Mouse (Mus musculus): ENCODE results near the gene Clns1a.
A peak's percentile ranks its signal among the peaks of the same experiment; 100 is the strongest.

Clns1a gene

GRCm38 (mm10) chr7:97696506-97697254, at the start of gene Clns1a:
Gene Clns1a (plus strand): TSS chr7:97696634.
- DNase-seq (ENCODE audit: low read depth, low spot score): peak; percentile 94

GRCm38 (mm10) chr7:97647656-97648055, 48.8 kb upstream of the Clns1a start:
- peak; percentile 80 for DNase-seq (ENCODE audit: low read depth, low spot score)

- no peak for DNase-seq (ENCODE audit: low read depth, low spot score)
These were observed 45.7 kb upstream of the Clns1a start for GRCm38 (mm10) chr7:97650729-97651128.

GRCm38 (mm10) chr7:97656144-97656543, 40.3 kb upstream of the Clns1a start:
- no peak for DNase-seq (ENCODE audit: low read depth, low spot score)

GRCm38 (mm10) chr7:97661634-97662033, 34.8 kb upstream of the Clns1a start:
- DNase-seq (ENCODE audit: low read depth, low spot score): no peak

GRCm38 (mm10) chr7:97679239-97679638, 17.2 kb upstream of the Clns1a start:
- DNase-seq (ENCODE audit: low read depth, low spot score): no peak

GRCm38 (mm10) chr7:97687831-97688230, 8.6 kb upstream of the Clns1a start:
- DNase-seq (ENCODE audit: low read depth, low spot score): no peak

GRCm38 (mm10) chr7:97695441-97695840, 993 bp upstream of the Clns1a start:
- DNase-seq (ENCODE audit: low read depth, low spot score): no peak

GRCm38 (mm10) chr7:97696133-97696505, 315 bp upstream of the Clns1a start:
- peak; percentile 48 for DNase-seq (ENCODE audit: low read depth, low spot score)

- no peak for DNase-seq (ENCODE audit: low read depth, low spot score)
These were observed 3.7 kb downstream of the Clns1a start for GRCm38 (mm10) chr7:97700173-97700572.

- no peak for DNase-seq (ENCODE audit: low read depth, low spot score)
These were observed 4.7 kb downstream of the Clns1a start for GRCm38 (mm10) chr7:97701106-97701505.

GRCm38 (mm10) chr7:97707123-97707522, 10.7 kb downstream of the Clns1a start:
- DNase-seq (ENCODE audit: low read depth, low spot score): no peak

- no peak for DNase-seq (ENCODE audit: low read depth, low spot score)
These were observed 11.4 kb downstream of the Clns1a start for GRCm38 (mm10) chr7:97707809-97708208.

GRCm38 (mm10) chr7:97709204-97709603, 12.8 kb downstream of the Clns1a start:
- DNase-seq (ENCODE audit: low read depth, low spot score): peak; percentile 26

- DNase-seq (ENCODE audit: low read depth, low spot score): no peak
These were observed 18.2 kb downstream of the Clns1a start for GRCm38 (mm10) chr7:97714651-97715050.

- no peak for DNase-seq (ENCODE audit: low read depth, low spot score)
These were observed 20.9 kb downstream of the Clns1a start for GRCm38 (mm10) chr7:97717326-97717725.

GRCm38 (mm10) chr7:97719078-97719477, 22.6 kb downstream of the Clns1a start:
- DNase-seq (ENCODE audit: low read depth, low spot score): peak; percentile 89

- DNase-seq (ENCODE audit: low read depth, low spot score): peak; percentile 70
These were observed 23.7 kb downstream of the Clns1a start for GRCm38 (mm10) chr7:97720109-97720508.

GRCm38 (mm10) chr7:97722278-97722918, 26.0 kb downstream of the Clns1a start:
- DNase-seq (ENCODE audit: low read depth, low spot score): no peak

GRCm38 (mm10) chr7:97723646-97724538, 27.5 kb downstream of the Clns1a start:
- no peak for DNase-seq (ENCODE audit: low read depth, low spot score)

GRCm38 (mm10) chr7:97725401-97725800, 29.0 kb downstream of the Clns1a start:
- no peak for DNase-seq (ENCODE audit: low read depth, low spot score)

GRCm38 (mm10) chr7:97726080-97726479, 29.6 kb downstream of the Clns1a start:
- no peak for DNase-seq (ENCODE audit: low read depth, low spot score)

Measured in ES-CJ7 (cell line).